Mouse (Mus musculus) retina, embryonic 14.5 days (tissue): ENCODE data around the gene Rel.
"Not testable (repeated sequence)": the region's sequence is repeated elsewhere in the genome, so short reads cannot be mapped to it uniquely, and the experiment has no call there.

Experiments
- DNase-seq: peaks from one replicate; pipeline ENCODE4 v3.0.0-alpha.2; 2015; ENCODE audit warnings: low spot score

Rel gene

DNA sequence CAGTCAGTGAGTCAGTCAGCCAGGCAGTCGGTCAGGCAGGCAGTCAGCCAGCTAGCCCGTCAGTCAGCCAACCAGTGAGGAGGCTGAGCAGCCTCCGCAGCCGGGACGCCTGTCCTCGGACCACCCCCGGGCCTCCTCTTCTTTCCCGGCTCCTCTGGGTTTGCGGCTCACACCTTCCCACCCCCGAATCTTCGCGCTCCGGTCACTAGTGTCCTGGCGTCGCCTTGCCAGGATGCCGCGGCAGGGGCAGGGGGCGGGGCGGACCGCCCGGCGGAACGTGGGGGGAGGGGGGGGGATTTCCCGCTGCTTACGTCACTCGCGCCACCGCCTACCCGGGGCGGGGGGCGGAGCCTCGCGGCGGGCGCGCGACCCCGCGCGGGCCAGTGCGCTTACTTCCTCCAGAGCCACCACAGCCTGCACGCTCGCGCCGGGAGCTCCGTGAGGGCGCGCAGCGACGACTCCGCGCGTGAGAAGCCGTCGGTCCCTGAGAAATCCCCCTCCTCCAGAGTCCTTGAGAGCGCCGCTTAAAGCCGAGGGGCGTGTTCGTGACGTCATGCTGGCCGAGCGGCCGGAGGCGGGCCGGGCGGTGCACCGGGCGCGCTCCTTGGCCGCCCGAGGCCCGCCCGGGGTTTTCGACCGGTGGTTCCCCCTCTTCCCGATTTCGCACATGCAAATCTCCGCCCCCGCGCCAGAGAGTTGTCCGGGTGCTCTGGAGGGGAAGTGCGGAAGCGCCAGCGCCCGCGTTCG is at the start of gene Rel:
TSS of gene Rel (minus strand) at position 211 of the 747 bp plus-strand sequence.
- peak; percentile 82 for DNase-seq

GRCm38 (mm10) chr11:23818745-23819144 is 48.0 kb upstream of the Rel start:
- no peak for DNase-seq

DNA sequence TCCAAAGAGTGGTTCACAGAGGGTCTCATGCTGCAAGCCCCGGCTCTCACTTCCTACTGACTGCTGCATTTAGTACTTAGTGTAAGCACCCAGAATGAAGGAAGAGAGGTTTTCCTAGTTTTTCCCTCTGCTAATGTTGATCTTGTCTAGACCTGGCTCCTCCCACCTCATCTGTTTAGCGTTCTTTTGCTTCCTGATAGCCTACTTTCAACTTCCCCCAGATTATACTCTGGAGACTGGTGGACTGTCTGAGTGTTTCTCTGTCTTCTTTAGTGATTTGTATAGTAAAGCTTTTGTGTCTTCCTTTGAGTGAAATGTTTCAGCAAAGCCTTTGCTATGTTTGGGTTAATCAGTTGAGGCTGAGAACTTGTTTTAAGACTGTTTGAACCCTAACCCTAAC is 40.0 kb upstream of the Rel start:
- no peak for DNase-seq

- DNase-seq = no peak
Measured at GRCm38 (mm10) chr11:23805716-23806115, 34.9 kb upstream of the Rel start.

DNA sequence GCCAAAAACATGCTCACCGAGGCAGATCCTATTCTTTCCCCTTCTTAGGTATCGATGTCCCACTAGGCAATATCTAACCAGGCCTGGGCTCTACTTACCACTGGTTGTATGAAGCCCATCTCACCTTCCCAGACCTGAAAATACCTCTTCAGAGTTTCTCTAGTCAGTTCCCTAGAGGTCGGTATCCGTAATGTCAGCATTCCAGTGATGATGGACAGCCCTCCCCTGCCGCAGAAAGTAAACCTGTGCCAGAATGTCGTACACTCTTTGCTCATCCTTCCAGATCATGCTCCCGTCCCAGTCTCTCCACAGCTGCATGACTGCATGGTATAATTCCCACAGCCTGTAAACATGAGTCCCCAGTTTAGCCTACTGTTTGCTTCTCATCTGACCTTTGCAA is 32.4 kb upstream of the Rel start:
- DNase-seq = no peak

- no peak for DNase-seq
Measured at GRCm38 (mm10) chr11:23802256-23802655, 31.5 kb upstream of the Rel start.

- no peak for DNase-seq
Measured at GRCm38 (mm10) chr11:23801851-23802250, 31.1 kb upstream of the Rel start.

- not testable (repeated sequence) for DNase-seq
Measured at GRCm38 (mm10) chr11:23783677-23784076, 12.9 kb upstream of the Rel start.

DNA sequence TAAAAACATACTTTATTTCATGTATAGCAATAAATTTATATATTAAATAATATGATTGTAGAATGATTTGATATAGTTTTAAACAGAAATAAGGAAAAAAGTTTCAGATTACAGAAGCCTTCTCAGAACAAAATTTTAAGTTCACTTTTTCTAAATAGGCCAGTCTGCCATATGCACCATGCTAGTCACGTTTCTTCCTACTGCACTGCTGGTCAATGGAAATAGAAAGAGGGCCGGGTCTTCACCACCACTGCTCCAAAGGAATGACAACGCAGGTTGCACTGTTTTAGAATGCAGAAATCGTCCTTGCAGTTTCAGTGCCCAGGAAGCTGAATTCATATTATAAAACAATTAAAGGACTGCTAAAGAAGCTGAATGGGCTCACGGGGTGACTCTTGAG is 12.3 kb upstream of the Rel start:
- no peak for DNase-seq

GRCm38 (mm10) chr11:23782038-23782437 is 11.3 kb upstream of the Rel start:
- DNase-seq = no peak

DNA sequence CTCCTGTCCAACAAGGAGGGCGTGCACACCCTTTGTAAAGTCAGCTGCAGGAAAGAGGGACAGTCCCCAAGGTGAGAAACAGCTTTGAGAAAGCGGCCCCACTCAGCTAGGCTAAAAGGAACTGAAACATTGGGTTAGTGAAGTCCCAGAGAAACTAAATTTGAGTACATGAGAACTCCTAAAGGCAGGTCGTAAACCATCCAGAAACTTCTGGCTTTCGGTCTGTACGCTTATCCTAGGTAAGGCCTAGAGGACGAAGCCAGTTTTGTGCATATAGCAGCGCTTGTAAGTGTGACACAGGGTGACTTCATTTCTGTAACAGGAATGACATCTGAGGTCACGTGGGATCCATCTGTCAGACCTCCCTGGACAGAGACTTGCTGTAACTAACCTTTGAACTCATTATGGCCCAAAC is 8.0 kb upstream of the Rel start:
- DNase-seq = no peak

DNA sequence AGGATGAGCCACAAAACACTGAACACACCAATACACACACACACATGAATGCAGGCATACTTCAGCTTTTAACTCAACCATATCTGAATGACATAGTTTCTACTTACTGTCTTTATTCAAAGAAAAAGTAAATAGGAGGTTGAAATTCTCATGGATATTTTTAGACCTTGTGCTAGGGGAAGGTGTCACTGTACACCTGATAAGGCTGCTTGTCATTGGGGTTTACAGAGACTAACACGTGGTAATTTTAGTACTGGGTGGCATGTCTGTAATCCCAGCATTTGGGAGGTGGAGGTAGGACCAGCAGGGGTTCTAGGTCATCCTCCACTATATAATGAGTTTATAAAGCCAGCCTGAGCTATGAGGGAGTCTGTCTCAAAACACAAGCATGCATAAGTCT is 1.7 kb upstream of the Rel start:
- no peak for DNase-seq

DNA sequence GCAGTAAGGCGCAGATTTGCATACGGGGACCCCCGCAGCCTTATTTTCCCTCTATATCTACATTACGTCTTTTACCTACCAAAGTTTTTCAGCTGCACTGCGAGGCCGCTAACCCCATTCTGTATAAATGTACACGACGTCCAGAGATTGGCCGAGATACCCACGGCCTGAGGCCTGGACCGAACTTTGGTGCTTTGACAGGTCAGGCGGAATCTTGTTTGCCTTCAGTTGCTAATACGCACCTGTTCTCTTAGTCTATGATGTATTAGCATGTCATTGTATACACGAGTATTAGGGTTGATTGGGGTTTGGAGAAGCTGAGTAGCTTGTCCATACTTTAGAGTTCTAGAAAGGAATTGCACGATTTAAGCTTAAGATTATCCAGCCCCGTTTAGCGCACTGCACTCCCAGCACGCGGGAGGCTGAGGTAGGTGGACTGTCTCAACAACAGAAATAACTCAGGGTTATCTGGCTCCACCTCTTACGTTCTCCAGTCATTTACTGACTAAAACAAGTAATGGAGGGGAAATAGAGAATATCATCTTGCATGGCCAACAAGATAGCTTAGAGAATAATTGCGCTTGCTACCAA is 832 bp upstream of the Rel start:
- DNase-seq = no peak

DNA sequence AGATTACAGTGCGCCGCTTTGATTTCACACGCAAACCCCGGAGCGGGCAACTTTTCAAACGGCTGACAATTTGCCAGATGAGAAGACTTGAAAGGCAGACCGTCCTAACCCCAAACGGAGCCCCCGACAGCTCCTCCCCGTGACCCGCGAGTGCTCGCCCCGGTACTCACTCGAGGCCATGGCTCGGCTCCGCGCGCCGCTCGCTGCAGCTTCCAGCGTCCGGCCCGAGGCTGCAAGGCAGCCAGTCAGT is 335 bp downstream of the Rel start:
- DNase-seq = no peak

GRCm38 (mm10) chr11:23769686-23770509 is 872 bp downstream of the Rel start:
- peak; percentile 56 for DNase-seq

- no peak for DNase-seq
Measured at GRCm38 (mm10) chr11:23769033-23769432, 1.7 kb downstream of the Rel start.

DNA sequence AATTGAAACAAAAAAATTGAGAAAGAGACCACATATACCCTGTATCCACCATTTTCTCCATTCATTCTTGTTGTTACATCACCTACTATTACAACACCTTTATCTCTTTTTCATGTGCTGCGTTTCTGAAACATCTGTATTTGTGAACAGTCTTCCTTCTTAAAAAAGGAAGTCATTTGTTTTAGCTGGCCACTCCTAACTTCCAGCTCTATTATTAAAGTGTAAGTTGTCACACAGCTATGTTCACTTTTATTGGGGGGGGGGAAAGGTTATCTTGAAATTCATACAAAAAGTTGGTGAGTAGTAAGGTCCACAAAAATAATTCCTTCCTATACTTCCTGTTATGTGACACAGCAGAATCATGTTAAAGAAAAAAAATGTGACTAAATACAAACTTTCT is 2.8 kb downstream of the Rel start:
- DNase-seq = no peak

DNA sequence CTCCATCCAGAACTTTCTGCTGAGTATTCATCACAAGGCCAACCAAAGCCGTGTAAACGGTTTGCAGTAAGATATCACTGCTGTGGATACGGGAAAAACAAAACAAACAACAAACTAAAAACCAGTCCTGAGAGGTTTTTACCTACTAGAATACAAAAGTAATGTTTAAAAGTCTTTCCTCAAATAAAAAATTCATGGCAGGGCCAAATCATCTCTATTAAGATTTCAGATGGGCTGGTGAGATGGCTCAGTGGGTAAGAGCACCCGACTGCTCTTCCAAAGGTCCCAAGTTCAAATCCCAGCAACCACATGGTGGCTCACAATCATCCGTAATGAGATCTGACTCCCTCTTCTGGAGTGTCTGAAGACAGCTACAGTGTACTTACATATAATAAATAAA is 3.4 kb downstream of the Rel start:
- DNase-seq = not testable (repeated sequence)

- no peak for DNase-seq
Measured at GRCm38 (mm10) chr11:23762635-23763034, 8.1 kb downstream of the Rel start.

DNA sequence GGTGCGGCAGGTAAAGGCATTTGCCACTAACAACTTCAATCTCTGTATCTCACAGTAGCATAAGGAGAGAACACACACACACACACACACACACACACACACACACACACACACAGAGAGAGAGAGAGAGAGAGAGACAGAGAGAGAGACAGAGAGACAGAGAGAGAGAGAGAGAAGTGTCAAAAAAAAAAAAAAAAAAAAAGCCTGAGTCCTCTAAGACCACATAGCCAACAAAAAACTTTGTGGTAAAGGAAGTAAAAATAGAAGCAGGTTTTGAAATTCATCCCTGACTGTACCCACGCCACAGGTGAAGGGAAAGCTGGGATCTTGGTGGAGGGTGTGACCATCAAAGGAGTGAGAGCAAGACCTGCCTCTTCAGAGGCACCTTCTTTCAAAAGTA is 12.6 kb downstream of the Rel start:
- DNase-seq = no peak

DNA sequence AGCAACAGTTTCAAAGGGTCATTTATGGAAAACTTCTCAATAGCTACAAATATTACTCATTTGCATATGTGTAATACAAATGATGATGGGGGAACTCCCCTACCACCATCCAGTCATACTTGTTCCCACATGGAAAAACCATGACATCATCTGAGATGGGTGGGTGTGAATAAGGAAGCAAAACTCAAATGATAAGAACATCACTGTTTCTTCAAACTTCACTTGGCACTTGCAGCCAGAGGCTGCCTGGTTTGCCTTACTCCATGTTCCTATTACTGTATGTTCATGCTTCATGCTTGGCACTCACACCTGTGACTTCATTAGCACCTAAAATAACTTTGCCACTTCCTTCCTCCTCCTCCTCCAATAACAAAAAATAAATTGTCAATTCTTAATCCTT is 16.4 kb downstream of the Rel start:
- DNase-seq = no peak

GRCm38 (mm10) chr11:23753136-23753710 is 17.5 kb downstream of the Rel start:
- no peak for DNase-seq

DNA sequence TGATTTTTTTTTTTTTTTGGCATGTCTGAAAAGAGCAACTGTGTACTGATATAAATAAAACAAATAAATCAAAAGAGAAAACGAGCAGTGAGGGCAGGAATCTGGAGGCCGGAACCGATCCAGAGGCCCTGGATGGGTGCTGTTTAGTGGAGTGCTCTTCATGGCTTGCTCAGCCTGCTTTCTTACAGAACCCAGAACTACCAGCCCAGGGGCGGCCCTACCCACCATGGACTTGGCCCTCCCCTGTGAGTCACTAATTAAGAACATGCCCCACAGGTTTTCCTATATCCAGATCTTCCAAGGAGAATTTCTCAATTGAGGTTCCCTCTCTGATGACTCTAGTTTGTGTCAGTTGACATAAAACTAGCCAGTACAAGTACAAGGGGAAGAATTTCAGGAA is 24.7 kb downstream of the Rel start:
- DNase-seq = no peak
